Mouse (Mus musculus): ENCODE measurements around the gene AU021092. TPM values are rescaled to one million over a fixed set of nuclear protein-coding genes. Genes with fewer than 3 reads are reported as not detected.

The AU021092 gene
- polyA plus RNA-seq, 2 experiments = 0.57 to 0.85 TPM

DNA sequence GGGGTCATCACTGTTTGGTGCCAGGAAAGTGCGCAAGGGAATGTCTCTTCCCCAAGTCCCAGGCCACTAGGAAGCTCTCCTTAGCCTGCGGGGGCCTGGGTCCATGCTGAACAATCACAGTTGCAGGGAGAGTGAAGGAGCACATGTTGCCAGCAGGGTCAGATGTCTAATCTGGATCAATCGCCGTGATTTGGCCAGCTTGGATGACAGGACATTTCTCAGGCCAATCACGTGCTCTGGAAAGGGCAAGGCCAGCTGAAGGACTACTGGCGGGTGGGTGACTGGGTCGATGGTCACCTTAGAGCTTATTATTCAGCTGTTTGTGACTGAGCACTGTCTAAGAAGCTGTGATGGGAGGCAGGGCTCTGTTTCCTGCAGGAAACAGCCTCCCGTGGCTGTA is 38.0 kb downstream of the AU021092 start:
- no peaks in the 10 kb centered on the region for H3K4me1 ChIP-seq (replicated peaks; ENCODE audit: control insufficient read depth in 2 of 2, insufficient read depth in 2 of 2, low read length in 1 of 2)
- no peak for DNase-seq (ENCODE audit: low read depth in 3 of 3, low spot score in 3 of 3)
- H3K27me3 ChIP-seq (ENCODE audit: control insufficient read depth, insufficient read depth, low read length) = no peaks in the 10 kb centered on the region
- no peak overlapping the region for H3K4me3 ChIP-seq (ENCODE audit: insufficient read depth in 1 of 2, low read depth in 2 of 2, low read length in 2 of 2)
- no peaks in the 10 kb centered on the region for H3K36me3 ChIP-seq (replicated peaks; ENCODE audit: control insufficient read depth, insufficient read depth, low read depth)
- TF ChIP-seq EP300 (IDR thresholded peaks at IDR 0.05; ENCODE audit: low read depth) = no peak
- no peak for TF ChIP-seq CTCF (IDR thresholded peaks at IDR 0.05; ENCODE audit: low read depth)
- no peak overlapping the region for H3K4me2 ChIP-seq (ENCODE audit: low read depth)
- ATAC-seq (ENCODE audit: insufficient read depth) = no peak
- no peak overlapping the region for H3K9ac ChIP-seq (replicated peaks)
- H3K9me3 ChIP-seq (ENCODE audit: control insufficient read depth, low read length) = no peaks in the 10 kb centered on the region
- no peak overlapping the region for H3K27ac ChIP-seq
- WGBS (ENCODE audit: insufficient replicate concordance) = 28% methylated on average over 8 of the region's 8 CpGs

DNA sequence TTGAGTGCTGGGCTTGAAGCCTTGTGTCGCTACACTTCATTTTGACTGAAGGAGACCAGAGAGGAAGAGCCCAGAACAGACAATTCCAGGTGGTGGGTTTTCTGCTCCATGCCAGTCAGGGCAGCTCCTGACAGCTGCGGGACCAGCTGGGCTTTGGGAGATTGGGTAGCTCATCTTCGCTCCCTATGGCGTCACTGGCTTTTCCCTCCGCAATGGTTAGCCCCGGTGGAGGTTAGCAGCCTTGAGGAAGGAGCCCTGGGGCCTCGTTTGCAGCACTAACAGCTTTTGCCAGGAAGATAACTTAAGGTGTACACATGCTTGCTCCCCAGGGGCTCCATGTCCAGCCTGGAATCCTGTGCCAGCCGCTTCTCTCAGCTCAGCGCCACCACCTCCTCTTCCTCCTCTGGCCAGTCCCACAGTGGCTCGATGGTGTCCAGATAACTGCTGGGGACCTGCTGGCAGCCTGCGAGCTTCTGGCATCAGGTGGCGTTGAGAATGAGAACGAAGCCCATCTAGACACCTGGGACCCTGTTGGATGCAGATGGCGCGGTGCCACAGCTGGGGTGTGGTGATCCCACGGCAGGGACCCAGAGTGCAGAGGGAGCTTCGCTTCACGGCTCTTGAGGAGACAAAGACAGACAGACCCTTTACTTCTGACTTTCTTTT is 38.7 kb downstream of the AU021092 start:
- H3K9ac ChIP-seq (replicated peaks) = no peak overlapping the region
- WGBS (ENCODE audit: insufficient replicate concordance) = 69% methylated on average over 18 of the region's 18 CpGs
- no peak overlapping the region for H3K4me2 ChIP-seq (ENCODE audit: low read depth)
- no peak overlapping the region for H3K27ac ChIP-seq
- H3K4me1 ChIP-seq (replicated peaks; ENCODE audit: control insufficient read depth in 2 of 2, insufficient read depth in 2 of 2, low read length in 1 of 2) = no peaks in the 10 kb centered on the region
- TF ChIP-seq EP300 (IDR thresholded peaks at IDR 0.05; ENCODE audit: low read depth) (no peak), CTCF (IDR thresholded peaks at IDR 0.05; ENCODE audit: low read depth) (no peak)
- no peaks in the 10 kb centered on the region for H3K9me3 ChIP-seq (ENCODE audit: control insufficient read depth, low read length)
- no peaks in the 10 kb centered on the region for H3K27me3 ChIP-seq (ENCODE audit: control insufficient read depth, insufficient read depth, low read length)
- DNase-seq (ENCODE audit: low read depth in 3 of 3, low spot score in 3 of 3) (no peak), ATAC-seq (ENCODE audit: insufficient read depth) (no peak)
- H3K4me3 ChIP-seq (ENCODE audit: insufficient read depth in 1 of 2, low read depth in 2 of 2, low read length in 2 of 2) = no peak overlapping the region
- H3K36me3 ChIP-seq (replicated peaks; ENCODE audit: control insufficient read depth, insufficient read depth, low read depth) = no peaks in the 10 kb centered on the region

DNA sequence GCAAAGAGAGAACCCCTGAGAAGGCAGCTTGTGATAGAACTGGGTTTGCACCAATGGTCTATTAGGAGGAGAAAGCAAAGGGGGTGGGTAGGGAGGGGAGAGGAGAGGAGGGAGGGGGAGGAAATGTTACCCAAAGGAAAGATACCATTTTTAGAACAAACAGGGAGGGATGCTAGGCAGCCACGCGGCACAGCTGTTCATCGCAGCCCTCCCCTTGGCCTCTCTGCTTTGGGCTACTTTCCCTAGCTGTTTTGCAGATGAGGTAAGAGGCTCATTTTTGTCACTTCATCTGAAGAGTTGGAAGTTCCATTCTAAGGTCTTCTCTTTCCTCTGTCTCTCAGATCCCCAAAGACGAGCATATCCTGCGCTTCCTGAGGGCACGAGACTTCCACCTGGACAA is 49.5 kb downstream of the AU021092 start:
- DNase-seq (ENCODE audit: low read depth in 3 of 3, low spot score in 3 of 3) = no peak
- 81% methylated on average over 6 of the region's 6 CpGs for WGBS (ENCODE audit: insufficient replicate concordance)
- Histone ChIP-seq H3K4me3 (ENCODE audit: insufficient read depth in 1 of 2, low read depth in 2 of 2, low read length in 2 of 2) (no peak overlapping the region), H3K9ac (replicated peaks) (no peak overlapping the region), H3K9me3 (ENCODE audit: control insufficient read depth, low read length) (no peaks in the 10 kb centered on the region), H3K4me1 (replicated peaks; ENCODE audit: control insufficient read depth in 2 of 2, insufficient read depth in 2 of 2, low read length in 1 of 2) (no peaks in the 10 kb centered on the region), H3K27ac (no peak overlapping the region), H3K36me3 (replicated peaks; ENCODE audit: control insufficient read depth, insufficient read depth, low read depth) (no peaks in the 10 kb centered on the region), H3K4me2 (ENCODE audit: low read depth) (no peak overlapping the region), H3K27me3 (ENCODE audit: control insufficient read depth, insufficient read depth, low read length) (no peaks in the 10 kb centered on the region)
- no peak for ATAC-seq (ENCODE audit: insufficient read depth)
- TF ChIP-seq EP300 (IDR thresholded peaks at IDR 0.05; ENCODE audit: low read depth) = no peak
- no peak for TF ChIP-seq CTCF (IDR thresholded peaks at IDR 0.05; ENCODE audit: low read depth)

DNA sequence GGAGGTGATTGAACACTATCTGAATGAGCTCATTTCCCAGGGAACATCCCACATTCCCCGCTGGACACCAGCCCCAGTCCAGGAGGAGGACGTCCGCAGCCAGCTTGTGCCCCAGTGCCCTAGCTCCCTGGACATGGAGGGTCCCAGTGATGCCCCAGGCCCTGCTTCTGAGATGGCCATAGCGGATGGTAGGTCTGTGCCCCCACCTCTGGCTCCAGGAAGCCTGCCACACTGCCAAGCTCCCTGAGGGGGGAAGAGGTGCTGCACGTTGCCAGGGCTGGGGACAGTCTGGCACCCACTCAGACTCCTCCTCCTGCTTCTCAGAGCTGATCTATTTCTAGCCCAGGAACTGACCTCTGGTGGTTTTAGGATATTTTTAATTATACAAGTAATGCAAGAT is 53.3 kb downstream of the AU021092 start:
- no peaks in the 10 kb centered on the region for H3K36me3 ChIP-seq (replicated peaks; ENCODE audit: control insufficient read depth, insufficient read depth, low read depth)
- no peaks in the 10 kb centered on the region for H3K4me1 ChIP-seq (replicated peaks; ENCODE audit: control insufficient read depth in 2 of 2, insufficient read depth in 2 of 2, low read length in 1 of 2)
- H3K9me3 ChIP-seq (ENCODE audit: control insufficient read depth, low read length) = no peaks in the 10 kb centered on the region
- no peak overlapping the region for H3K27ac ChIP-seq
- 66% methylated on average over 5 of the region's 5 CpGs for WGBS (ENCODE audit: insufficient replicate concordance)
- DNase-seq (ENCODE audit: low read depth in 3 of 3, low spot score in 3 of 3) (no peak), ATAC-seq (ENCODE audit: insufficient read depth) (no peak)
- H3K9ac ChIP-seq (replicated peaks) = no peak overlapping the region
- no peak overlapping the region for H3K4me2 ChIP-seq (ENCODE audit: low read depth)
- TF ChIP-seq EP300 (IDR thresholded peaks at IDR 0.05; ENCODE audit: low read depth) (no peak), CTCF (IDR thresholded peaks at IDR 0.05; ENCODE audit: low read depth) (no peak)
- no peak overlapping the region for H3K4me3 ChIP-seq (ENCODE audit: insufficient read depth in 1 of 2, low read depth in 2 of 2, low read length in 2 of 2)
- no peaks in the 10 kb centered on the region for H3K27me3 ChIP-seq (ENCODE audit: control insufficient read depth, insufficient read depth, low read length)

DNA sequence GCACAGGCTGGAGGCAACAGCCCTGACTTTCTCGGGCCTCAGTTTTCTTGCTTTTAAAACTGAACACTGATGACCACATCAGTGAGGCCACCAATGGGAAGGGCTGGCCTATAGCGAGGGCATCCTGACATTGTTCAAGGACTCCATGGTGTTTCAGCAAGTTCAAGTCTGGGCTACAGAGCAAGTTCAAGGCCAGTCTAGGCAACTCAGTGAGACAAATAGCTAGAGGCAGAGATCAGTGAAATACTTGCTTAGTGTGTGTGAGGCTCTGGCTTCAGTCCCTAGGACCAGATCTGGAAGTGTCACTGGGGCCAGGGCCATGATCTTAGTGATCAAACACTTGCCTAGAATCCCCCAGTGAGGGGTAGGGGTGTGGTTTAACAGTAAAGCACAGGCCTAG is 54.1 kb downstream of the AU021092 start:
- H3K4me1 ChIP-seq (replicated peaks; ENCODE audit: control insufficient read depth in 2 of 2, insufficient read depth in 2 of 2, low read length in 1 of 2) = no peaks in the 10 kb centered on the region
- H3K9me3 ChIP-seq (ENCODE audit: control insufficient read depth, low read length) = no peaks in the 10 kb centered on the region
- H3K36me3 ChIP-seq (replicated peaks; ENCODE audit: control insufficient read depth, insufficient read depth, low read depth) = no peaks in the 10 kb centered on the region
- H3K4me3 ChIP-seq (ENCODE audit: insufficient read depth in 1 of 2, low read depth in 2 of 2, low read length in 2 of 2) = no peak overlapping the region
- TF ChIP-seq CTCF (IDR thresholded peaks at IDR 0.05; ENCODE audit: low read depth) (no peak), EP300 (IDR thresholded peaks at IDR 0.05; ENCODE audit: low read depth) (no peak)
- DNase-seq (ENCODE audit: low read depth in 3 of 3, low spot score in 3 of 3) (no peak), ATAC-seq (ENCODE audit: insufficient read depth) (no peak)
- no peaks in the 10 kb centered on the region for H3K27me3 ChIP-seq (ENCODE audit: control insufficient read depth, insufficient read depth, low read length)
- no peak overlapping the region for H3K27ac ChIP-seq
- WGBS (ENCODE audit: insufficient replicate concordance) = 50% methylated on average over 2 of the region's 2 CpGs
- H3K4me2 ChIP-seq (ENCODE audit: low read depth) = no peak overlapping the region
- H3K9ac ChIP-seq (replicated peaks) = no peak overlapping the region
